Mouse (Mus musculus): ENCODE data around the gene Qdpr. TPM values are rescaled to one million over a fixed set of nuclear protein-coding genes. Genes with fewer than 3 reads are reported as not detected.
A peak's percentile ranks its signal among the peaks of the same experiment; 100 is the strongest.

Qdpr gene
- total RNA-seq, 2 experiments from 2014 or later, result 167 to 169 TPM

DNA sequence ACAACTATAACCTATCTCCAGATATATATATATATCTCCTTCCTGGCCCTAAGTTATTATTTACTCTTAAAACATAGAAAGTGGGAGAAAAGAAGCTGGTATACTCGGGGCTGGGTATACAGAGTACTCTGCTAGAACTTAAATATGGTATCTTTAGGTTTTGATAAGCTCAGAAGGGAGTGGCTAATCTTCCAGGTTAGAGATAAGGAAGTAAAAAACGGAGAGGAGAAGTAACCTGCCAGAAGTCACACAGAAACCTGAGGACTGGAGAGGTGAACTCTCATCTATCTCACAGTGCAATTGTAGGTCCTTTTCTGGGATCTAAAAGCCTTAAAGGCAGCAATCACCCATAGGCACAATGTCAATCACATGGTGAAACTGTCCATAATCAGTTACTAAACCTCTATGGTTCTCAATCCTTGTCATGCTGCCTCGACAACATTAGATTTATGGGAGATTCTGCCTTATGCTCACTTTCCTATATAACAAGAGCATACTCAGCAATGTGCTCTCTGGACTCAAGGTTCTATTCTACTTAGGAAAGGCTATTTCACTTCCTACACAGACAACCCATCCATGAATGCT lies 32.1 kb downstream of the Qdpr start:
- Histone ChIP-seq H3K27ac (no peak overlapping the region), H3K4me3 (no peak overlapping the region)
- DNase-seq (ENCODE audit: low spot score in 2 of 2), result no peak
- TF ChIP-seq CTCF (conservative IDR thresholded peaks at IDR 0.05), result no peak

DNA sequence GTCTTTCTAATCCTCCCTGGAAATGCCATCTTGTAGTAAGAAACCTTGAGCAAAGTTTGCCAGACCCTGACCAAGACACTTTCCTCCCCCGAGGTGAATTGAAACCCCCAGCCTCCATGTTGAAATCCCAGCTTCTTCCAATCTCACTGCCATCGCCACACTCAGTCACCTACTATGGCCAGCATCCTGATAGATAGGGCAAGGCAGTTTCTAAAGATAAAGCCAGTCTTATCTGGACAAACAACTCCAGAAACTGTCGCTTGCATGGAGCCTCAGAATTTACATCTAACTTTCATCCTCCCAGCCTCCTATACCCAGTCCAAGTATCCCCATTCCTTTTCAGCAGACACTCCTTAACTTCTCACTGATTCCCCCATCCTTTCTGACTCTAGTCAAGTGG lies 33.6 kb downstream of the Qdpr start:
- H3K4me3 ChIP-seq, result no peak overlapping the region
- no peak for DNase-seq (ENCODE audit: low spot score in 2 of 2)
- no peak overlapping the region for H3K27ac ChIP-seq
- no peak for TF ChIP-seq CTCF (conservative IDR thresholded peaks at IDR 0.05)

DNA sequence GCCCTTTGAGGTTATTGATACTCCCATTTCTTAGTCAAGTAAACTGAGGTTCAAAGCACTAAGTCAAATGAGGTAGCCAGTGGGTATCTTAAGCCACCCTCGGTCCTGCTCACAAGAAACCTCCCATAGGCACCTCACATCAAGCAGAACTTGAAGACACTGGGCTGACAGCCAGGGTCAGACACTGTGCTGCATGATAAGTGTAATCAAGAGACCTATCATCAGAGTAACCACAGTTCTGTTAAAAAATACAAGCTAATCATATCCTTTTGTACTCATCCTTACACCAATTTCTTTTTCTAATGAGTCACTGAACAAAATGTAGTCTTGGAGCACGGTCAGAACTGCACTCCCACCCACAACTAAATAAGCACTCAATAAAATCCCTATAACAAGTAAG lies 43.9 kb downstream of the Qdpr start:
- no peak for DNase-seq (ENCODE audit: low spot score in 2 of 2)
- TF ChIP-seq CTCF (conservative IDR thresholded peaks at IDR 0.05), result no peak
- no peak overlapping the region for H3K4me3 ChIP-seq
- no peak overlapping the region for H3K27ac ChIP-seq

DNA sequence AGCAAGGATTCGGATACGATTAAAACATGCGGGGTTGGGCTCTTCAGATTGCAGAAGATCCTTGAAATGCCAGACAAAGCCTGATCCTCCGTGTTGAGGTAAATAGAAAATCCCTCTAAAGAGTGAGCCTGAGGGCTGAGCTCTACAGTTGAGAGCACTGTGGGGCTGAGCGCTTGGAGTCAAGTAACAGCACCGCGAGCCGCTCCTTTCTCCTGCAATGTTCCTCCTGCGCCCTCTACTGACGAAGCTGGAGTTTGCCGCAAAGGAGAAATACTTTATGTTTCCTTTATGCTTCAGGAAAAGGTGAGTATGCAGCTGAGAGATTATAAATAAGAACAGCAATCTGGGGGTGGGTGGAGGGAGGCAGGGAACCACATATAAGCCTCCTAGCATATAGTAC lies 47.4 kb downstream of the Qdpr start:
- Histone ChIP-seq H3K4me3 (no peak overlapping the region), H3K27ac (no peak overlapping the region)
- TF ChIP-seq CTCF (conservative IDR thresholded peaks at IDR 0.05), result peak; percentile 91
- DNase-seq (ENCODE audit: low spot score in 2 of 2), result peak; percentile 72 to 84

DNA sequence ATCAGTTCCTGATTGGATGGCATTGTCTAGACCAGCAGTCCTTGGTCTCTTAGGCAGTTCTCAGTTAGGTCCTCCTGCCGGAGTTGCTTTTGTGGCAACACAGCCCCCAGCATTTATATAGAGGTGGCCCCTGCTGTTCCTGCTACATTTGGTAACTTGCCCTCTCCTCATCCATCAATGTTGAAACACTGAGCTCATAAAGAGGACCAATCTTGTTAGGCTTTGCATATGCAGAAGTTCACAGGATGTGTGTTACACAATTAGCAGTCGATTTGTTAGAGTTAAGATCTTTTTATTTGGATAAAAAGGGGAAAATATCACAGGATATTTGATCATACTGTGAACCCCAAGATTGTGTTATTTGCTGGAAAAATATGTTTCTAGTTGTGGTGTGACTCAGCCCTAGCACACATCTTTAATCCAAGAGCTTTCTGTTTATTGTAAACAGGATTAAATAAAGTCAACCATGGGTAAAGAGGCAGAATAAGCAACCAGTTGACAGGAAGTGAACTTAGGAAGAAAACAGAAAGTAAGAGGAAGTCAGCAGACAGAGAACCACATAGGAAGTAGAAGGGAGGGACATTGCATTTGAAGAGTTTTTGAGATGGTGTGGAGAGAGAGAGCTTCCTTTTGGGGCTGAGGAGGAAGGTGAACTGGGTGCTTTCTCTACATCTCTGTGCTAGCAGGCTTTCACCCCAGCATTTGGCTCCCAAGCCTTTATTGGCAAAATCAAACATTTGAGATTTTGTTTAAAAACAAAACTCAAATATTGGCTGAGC lies 65.8 kb downstream of the Qdpr start:
- TF ChIP-seq CTCF (conservative IDR thresholded peaks at IDR 0.05), result no peak
- DNase-seq (ENCODE audit: low spot score in 2 of 2), result no peak

More for the DNA sequence above, 65.8 kb downstream of the Qdpr start:
- Histone ChIP-seq H3K4me3 (no peak overlapping the region), H3K27ac (no peak overlapping the region)

Other genes with a start within 250 kb of the Qdpr start
- gene Clrn2, start 3.5 kb upstream of the Qdpr start, total RNA-seq (2021), result under 1 TPM; 0.39 to 0.54 TPM
- gene Lap3, start 43.1 kb upstream of the Qdpr start, total RNA-seq (2021), result 10 to 100 TPM; 54.3 to 58.7 TPM
- gene Med28, start 70.0 kb upstream of the Qdpr start, total RNA-seq (2021), result 100 to 1,000 TPM in 1 of 2 experiments, 10 to 100 TPM in 1; 96.8 to 102 TPM
- 1 to 10 TPM; 6.9 to 8.3 TPM for gene Fam184b, start 189.4 kb upstream of the Qdpr start, total RNA-seq (2021)
- gene Ncapg, start 219.7 kb upstream of the Qdpr start, total RNA-seq (2021), result under 1 TPM; 0.32 to 0.79 TPM

Data from layer of hippocampus, adult 2 months (tissue).